Mouse (Mus musculus) G1E (cell line): ENCODE data around the gene Phactr4.

Source experiments
- CTCF ChIP-seq: IDR thresholded peaks from 2 replicates; pipeline ENCODE4 v1.5.1; 2012; ENCODE audit warnings: low read depth, low read length, inconsistent platforms, mixed read lengths
- GATA1 ChIP-seq: IDR thresholded peaks from 2 replicates; pipeline ENCODE4 v1.6.1; 2012; ENCODE audit warnings: borderline replicate concordance, low read length, inconsistent platforms, mixed read lengths
- POLR2AphosphoS5 ChIP-seq: IDR thresholded peaks from 2 replicates; pipeline ENCODE4 v1.6.1; 2012; ENCODE audit warnings: low read depth, low read length, inconsistent platforms; ENCODE audit not compliant: insufficient replicate concordance

DNA sequence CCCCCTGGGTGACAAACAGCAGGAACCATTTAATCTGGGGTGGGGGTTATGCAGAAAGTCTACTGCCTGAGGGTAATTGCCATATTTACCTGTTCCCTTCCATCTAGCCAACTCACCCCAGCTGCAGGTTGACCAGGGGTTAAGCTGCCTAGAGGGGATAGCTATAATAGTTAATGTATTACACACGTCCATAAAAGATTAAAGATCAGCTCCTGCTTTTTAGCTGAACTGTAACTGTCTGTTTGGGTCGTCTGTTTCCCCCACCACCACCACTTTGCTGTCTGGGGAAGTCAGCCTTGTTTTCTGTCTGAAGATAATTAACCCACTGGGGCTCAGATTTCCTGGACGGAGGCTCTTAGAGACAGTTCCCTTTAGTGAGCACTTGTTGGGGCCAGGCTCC is 47.6 kb upstream of the Phactr4 start:
- no peak for TF ChIP-seq POLR2AphosphoS5
- TF ChIP-seq CTCF, result no peak
- no peak for TF ChIP-seq GATA1
